Mouse (Mus musculus): ENCODE data around the gene Cdk17.

Cdk17 gene

GRCm38 (mm10) chr10:93167311-93167710 lies 6.6 kb downstream of the Cdk17 start:
- no peak for DNase-seq (ENCODE audit: low spot score in 2 of 2)

DNA sequence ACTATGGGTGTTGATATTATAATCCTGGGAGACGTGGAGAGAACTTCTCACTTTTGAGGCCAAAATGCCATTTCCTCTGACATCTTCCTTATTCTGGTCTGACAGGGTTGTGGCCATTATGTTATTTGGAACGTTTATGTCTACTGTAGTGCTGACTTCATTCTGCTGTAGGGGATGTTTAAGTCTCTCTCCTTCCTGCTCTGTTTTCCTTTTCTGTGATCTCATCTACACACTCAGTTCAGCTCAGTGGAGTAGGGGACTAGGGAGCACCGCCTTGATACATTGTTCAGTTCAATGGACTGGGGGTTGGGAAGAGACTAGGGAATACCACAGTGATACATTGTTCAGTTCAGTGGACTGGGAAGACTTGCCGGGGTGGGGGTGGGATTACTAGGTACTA lies 7.4 kb downstream of the Cdk17 start:
- no peak for DNase-seq (ENCODE audit: low spot score in 2 of 2)

- DNase-seq (ENCODE audit: low spot score in 2 of 2), result no peak
Observed at GRCm38 (mm10) chr10:93171182-93171855, 10.6 kb downstream of the Cdk17 start.

DNA sequence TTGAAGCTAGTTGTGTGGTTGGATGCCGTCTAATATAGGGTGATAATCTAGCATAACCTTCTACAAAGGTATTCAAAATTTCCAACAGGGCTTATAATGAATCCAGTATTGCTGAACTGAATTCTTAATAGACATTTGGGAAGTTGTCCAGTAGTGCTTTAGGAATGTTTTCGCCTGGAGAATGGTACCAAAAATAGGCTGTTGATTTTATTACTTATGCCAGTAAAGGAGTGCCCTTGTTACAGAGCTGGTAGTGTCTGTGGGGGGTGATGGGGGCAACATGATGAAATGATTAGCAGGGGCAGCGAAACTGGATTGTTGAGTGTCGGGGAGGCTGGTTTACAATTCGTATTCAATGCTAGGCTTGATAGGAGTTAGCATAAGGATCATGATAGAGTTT lies 16.8 kb downstream of the Cdk17 start:
- DNase-seq (ENCODE audit: low spot score in 2 of 2), result no peak

DNA sequence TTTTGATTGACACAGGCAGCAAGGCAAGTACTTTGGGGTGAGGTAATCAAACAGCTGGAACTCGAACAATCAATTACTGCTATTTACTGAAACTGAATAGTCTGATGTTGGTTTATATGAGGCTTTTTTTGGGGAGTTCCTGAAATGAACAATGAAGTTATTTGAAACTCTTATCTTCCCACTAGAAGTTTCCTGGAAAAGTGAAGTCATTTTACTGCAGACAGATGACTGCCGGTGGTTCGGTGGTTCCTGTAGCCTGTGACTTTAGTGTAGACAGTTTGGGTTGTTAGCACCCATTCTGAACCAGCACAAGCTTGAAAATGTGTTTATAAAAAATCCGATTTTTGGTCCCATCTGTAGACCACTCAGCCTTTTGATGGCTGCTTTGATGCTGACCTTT lies 17.2 kb downstream of the Cdk17 start:
- no peak for DNase-seq (ENCODE audit: low spot score in 2 of 2)

GRCm38 (mm10) chr10:93178662-93179061 lies 18.0 kb downstream of the Cdk17 start:
- no peak for DNase-seq (ENCODE audit: low spot score in 2 of 2)

GRCm38 (mm10) chr10:93179669-93180460 lies 19.2 kb downstream of the Cdk17 start:
- DNase-seq (ENCODE audit: low spot score in 2 of 2), result no peak

GRCm38 (mm10) chr10:93184351-93184976 lies 23.8 kb downstream of the Cdk17 start:
- no peak for DNase-seq (ENCODE audit: low spot score in 2 of 2)

GRCm38 (mm10) chr10:93188440-93188999 lies 27.8 kb downstream of the Cdk17 start:
- no peak for DNase-seq (ENCODE audit: low spot score in 2 of 2)

DNA sequence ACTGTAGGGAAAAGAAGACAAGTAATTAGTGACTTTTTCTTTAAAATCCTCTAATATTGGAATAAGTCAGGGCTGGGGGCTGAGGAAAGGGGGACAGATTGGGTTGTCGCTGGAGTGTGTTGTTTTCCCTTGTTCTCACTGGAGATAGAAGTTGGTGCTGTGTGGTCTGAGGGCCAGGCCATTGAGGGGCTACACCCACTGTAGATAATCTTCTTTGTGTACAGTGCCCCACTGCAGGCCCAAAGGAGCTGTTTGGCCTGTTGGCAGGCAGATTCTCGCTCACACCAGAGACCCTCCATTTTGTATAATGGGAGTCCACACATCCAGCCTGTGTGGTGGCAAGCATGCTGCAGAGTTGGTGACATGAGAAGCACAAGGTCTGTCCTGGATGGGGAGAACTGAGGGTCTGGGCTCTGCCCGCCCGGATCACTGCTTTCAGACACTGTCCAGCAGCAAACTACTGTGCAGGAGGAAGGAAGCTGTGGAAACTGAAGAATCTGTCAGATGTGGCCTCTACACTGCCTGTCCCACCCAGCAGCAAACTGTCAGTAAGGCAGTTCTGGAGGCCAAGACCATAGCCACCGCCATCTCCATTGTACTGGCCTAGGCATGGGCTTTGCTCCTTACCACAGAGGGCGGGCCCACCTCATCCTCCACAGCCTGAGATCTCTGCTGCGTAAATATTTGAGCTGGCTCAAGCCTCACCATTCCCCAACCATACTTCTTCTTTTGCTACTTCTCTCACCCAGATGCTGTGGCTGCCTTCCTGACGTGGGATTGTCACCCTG lies 30.0 kb downstream of the Cdk17 start:
- no peak for DNase-seq (ENCODE audit: low spot score in 2 of 2)

DNA sequence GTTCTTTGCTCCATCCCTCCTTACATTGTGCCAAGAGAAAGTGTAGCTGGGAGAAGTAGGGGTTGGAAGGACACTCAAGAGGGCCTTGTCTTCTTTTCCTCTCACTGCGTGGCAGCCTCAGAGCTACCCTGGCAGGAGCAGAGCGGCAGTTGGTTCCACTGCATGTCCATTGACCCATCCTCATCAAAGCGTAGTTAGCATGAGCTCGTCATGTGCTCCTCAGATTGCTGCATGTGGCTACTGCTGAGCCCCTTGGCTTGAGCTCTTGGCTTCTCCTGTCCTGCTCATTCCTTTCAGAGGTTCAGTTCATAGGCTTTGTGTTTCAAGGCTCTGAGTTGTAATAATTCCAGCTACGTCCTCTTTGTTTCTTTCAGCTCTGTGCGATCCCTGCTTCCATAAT lies 36.4 kb downstream of the Cdk17 start:
- peak in 1 of 2 experiments; percentile 3 for DNase-seq (ENCODE audit: low spot score in 2 of 2)

- peak in 1 of 2 experiments; percentile 1 for DNase-seq (ENCODE audit: low spot score in 2 of 2)
Observed at GRCm38 (mm10) chr10:93198958-93199357, 38.3 kb downstream of the Cdk17 start.

GRCm38 (mm10) chr10:93201846-93202458 lies 41.3 kb downstream of the Cdk17 start:
- DNase-seq (ENCODE audit: low spot score in 2 of 2), result peak in 1 of 2 experiments; percentile 2

DNA sequence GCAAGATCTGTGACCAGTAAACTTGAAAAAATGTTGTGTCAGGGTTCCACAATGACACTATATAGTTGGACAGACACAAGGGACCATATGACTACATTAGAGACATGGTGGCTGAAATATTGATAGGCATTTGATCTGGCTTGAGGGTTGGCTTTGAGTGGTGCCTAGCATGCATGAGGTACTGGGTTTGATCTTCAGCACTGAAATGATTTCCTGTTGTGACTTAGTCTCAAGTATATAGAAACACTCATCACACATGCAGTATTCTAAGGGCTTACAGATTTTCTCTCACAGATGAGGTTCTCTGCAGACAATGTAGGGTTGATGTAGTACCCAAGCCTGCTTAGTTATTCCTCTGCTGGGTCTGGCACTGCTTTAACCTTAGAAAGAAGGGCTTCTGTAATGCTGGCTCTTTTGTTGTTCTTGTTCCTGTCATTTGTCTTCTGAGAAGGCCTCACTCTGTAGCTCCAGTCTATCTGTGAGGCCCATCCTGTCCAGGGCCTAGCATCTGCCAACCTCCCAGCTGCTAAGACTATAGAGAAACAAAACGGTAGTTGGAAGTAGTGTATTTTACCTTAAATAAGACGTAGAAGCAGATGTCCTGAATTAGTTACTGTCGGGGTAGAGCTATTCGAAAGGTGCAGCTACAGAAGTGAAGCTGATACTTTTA lies 44.7 kb downstream of the Cdk17 start:
- no peak for DNase-seq (ENCODE audit: low spot score in 2 of 2)

DNA sequence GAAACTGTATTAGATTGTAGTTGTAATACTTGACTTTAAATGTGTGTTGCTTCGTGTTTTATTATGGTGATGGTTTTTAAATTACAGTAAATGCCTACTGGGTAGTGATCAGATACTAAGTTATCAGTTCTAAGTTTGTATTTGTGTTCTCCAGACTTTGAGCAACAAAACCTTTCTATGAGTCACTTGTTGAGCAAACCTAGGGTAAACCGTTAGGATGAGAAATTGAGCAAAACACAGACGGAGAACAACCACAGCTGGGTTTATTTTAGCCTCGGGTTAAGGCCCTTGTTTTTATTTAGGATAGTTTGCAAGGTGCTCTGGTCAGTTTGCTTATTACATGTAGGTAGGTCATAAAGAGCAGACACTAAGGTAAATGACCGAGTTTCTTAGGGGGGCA lies 46.5 kb downstream of the Cdk17 start:
- no peak for DNase-seq (ENCODE audit: low spot score in 2 of 2)

GRCm38 (mm10) chr10:93212699-93213098 lies 52.0 kb downstream of the Cdk17 start:
- DNase-seq (ENCODE audit: low spot score in 2 of 2), result no peak

DNA sequence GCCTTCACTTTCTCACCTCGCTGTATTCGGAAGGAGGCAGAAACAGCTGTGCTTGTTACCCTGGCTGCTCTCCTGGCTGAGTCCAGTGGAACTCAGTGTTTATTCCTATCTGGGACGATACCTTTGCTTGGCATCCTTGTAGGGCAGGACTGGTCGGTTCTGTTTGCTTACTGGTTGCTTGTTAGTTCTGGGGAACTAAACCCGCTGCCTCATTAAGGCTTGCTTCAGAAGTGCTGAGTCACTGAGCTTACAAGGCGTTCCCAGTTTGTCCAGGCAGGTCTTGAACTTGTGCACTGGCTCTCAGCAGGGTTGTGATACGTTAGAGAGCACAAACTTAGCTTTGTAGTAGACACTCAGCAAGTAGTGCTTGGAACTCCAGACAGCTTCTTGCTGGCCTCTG lies 52.7 kb downstream of the Cdk17 start:
- no peak for DNase-seq (ENCODE audit: low spot score in 2 of 2)

GRCm38 (mm10) chr10:93214251-93214650 lies 53.6 kb downstream of the Cdk17 start:
- DNase-seq (ENCODE audit: low spot score in 2 of 2), result no peak

DNA sequence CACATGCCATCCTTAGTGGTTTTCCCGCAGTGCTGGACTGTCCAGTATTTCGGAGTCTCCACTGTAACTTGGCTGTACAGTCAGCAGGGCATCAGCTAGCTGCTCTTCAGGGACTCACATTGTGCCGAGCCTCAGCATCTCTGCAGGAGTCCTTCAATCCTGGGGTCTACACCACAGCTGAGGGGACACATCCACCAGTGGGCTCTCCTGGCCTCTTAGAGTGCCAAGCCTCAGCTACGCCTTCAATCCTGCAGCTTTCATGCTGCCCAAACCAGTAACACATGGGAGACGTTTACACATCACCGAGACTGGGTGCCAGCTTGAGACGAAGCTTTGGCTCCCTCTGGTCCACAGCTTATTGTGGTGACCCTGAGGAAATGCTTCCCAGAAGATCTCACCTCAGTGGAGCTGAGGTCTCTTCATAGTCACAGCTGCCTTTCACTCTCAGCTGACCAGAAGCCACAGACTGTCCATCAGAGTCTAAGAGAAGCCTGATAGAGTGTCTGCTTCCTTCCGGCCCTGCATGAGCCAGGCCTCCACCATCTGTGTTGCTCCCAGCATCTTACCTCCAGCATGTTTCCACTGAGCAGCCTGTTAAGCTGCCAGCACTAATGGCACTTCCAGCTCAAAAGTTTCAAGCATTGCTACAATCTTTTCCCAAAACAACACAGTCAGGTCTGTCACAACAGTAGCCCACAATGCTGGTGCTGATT lies 54.5 kb downstream of the Cdk17 start:
- DNase-seq (ENCODE audit: low spot score in 2 of 2), result no peak

DNA sequence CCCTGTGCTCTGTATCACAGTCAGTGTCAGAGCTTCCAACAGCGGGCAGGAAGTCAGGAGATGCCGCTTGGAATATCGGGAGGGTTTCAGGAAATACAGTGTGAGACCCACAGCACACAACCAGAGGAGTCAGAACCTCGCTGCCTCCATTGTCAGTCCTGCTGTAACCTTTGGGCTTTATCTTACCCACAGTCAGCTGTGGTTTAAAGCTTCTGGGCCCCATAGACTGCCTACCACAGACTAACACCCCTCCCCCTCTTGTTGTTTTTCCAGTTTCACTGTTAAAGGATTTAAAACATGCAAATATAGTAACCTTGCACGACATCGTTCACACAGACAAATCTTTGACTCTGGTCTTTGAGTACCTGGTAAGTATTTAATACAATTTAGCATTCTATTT lies 65.1 kb downstream of the Cdk17 start:
- DNase-seq (ENCODE audit: low spot score in 2 of 2), result no peak

All from right cerebral cortex, adult 2 months (tissue).